Mouse (Mus musculus) cerebellum, adult 2 months (tissue): Measurements from ENCODE around the gene Tex50. TPM values are rescaled to one million over a fixed set of nuclear protein-coding genes. Genes with fewer than 3 reads are reported as not detected.
"Not testable (repeated sequence)": the region's sequence is repeated elsewhere in the genome, so short reads cannot be mapped to it uniquely, and the experiment has no call there.

ENCODE experiments used
- DNase-seq, 2 experiments: peaks; one replicate each; pipeline ENCODE4 v3.0.0; 2021
- H3K27ac ChIP-seq: fragments of 200-500 bp; 2 replicates; pipeline ENCODE4 v1.5.1; 2012; ENCODE audit warnings: low read length, control low read depth, inconsistent platforms; ENCODE audit not compliant: insufficient read depth
- H3K27me3 ChIP-seq: fragments of 200-500 bp; 2 replicates; pipeline ENCODE4 v1.6.1; 2012; ENCODE audit warnings: inconsistent platforms, mild to moderate bottlenecking, low read length, moderate library complexity; ENCODE audit not compliant: control insufficient read depth, insufficient read depth
- H3K4me1 ChIP-seq: fragments of 200-500 bp; 2 replicates; pipeline ENCODE4 v1.6.1; 2011; ENCODE audit warnings: low read length; ENCODE audit not compliant: control insufficient read depth, insufficient read depth
- H3K4me3 ChIP-seq: fragments of 200-500 bp; replicated peaks from 2 replicates; pipeline ENCODE3; 2011; ENCODE audit warnings: mild to moderate bottlenecking, low read depth, low read length, control low read depth; ENCODE audit not compliant: insufficient read depth
- CTCF ChIP-seq: fragments of 200-500 bp; IDR thresholded peaks from 2 replicates; pipeline ENCODE4 v1.5.1; 2011; ENCODE audit warnings: low read depth, mild to moderate bottlenecking, control low read depth, low read length, moderate library complexity, borderline replicate concordance; ENCODE audit not compliant: insufficient read depth
- POLR2A ChIP-seq: fragments of 200-500 bp; IDR thresholded peaks from 2 replicates; pipeline ENCODE4 v1.6.1; 2011; ENCODE audit warnings: low read length, control low read depth, borderline replicate concordance; ENCODE audit not compliant: insufficient read depth
- WGBS: fragments of 180-500 bp; shearing (Covaris S2); methylation state at CpG from one replicate; pipeline ENCODE4 v1.1.7; 2018; 5-methylcytosine and 5-hydroxymethylcytosine counted together
- polyA plus RNA-seq: library from polyadenylated mRNA; depleted of rRNA; stranded (reverse); fragments of >200 nt; gene quantifications from 2 replicates; pipeline ENCODE4 v1.2.3, GENCODE M21; 2012; rRNA removed

The Tex50 gene
- not detected in 2 replicates for polyA plus RNA-seq

- no peak for TF ChIP-seq CTCF
- TF ChIP-seq POLR2A = no peak
- no peaks in the 10 kb centered on the region for H3K27me3 ChIP-seq
- DNase-seq = no peak
Measured at GRCm38 (mm10) chr1:161159214-161159613, at the start of gene Tex50. Gene Tex50 (minus strand): TSS chr1:161159314.

GRCm38 (mm10) chr1:161199856-161200255 is 40.7 kb upstream of the Tex50 start:
- Histone ChIP-seq H3K4me1 (no peaks in the 10 kb centered on the region), H3K27me3 (no peaks in the 10 kb centered on the region), H3K27ac (no peak overlapping the region), H3K4me3 (no peak overlapping the region)
- DNase-seq = no peak
- TF ChIP-seq CTCF (no peak), POLR2A (no peak)
- WGBS = 80% methylated on average over 5 of the region's 5 CpGs

More at GRCm38 (mm10) chr1:161159214-161159613, at the start of gene Tex50:
- Histone ChIP-seq H3K4me3 (no peak within 1 kb of the TSS), H3K4me1 (no peaks in the 10 kb centered on the region), H3K27ac (no peak within 1 kb of the TSS)
- 84% methylated on average over 3 of the region's 3 CpGs for WGBS

- H3K27me3 ChIP-seq, H3K27ac ChIP-seq, DNase-seq, H3K4me1 ChIP-seq: not testable (repeated sequence)
- peak overlapping the region; percentile 43 for H3K4me3 ChIP-seq
- WGBS = 12% methylated on average over 11 of the region's 11 CpGs
Measured at GRCm38 (mm10) chr1:161196364-161196763, 37.2 kb upstream of the Tex50 start.

- under 1% methylated on average over 16 of the region's 16 CpGs for WGBS
- no peak overlapping the region for H3K27ac ChIP-seq
Measured at GRCm38 (mm10) chr1:161195541-161196351, 36.6 kb upstream of the Tex50 start.

DNA sequence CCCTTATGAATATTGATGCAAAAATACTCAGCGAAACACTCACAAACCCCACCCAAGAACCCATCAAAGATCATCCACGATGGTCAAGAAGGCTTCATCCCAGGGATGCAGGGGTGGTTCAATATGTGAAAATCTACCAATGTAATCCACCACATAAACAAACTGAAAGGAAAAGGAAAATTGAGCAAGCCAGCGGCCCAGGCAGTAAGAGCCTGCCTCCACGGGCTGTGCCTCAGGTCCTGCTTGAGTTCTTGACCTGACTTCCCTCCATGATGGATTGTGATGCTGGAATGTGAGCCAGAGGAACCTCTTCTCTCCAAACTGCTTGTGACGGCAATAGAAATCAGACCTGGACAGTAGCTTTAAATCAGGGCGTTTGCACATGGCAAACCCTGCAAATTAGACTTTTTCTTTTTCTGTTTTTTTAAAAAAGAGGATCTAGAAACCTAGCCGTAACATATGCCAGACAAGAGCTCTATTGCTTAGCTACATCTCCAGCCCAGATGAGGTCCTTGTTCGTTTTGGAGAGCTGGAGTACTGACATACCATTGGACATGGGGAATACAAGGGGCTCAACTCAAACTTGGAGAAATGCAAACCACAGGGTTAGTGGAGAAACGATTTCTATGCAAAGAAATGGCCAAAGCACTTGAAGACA is 31.3 kb upstream of the Tex50 start:
- TF ChIP-seq POLR2A = no peak
- no peak for TF ChIP-seq CTCF
- Histone ChIP-seq H3K27ac (no peak overlapping the region), H3K27me3 (no peaks in the 10 kb centered on the region), H3K4me3 (no peak overlapping the region), H3K4me1 (no peaks in the 10 kb centered on the region)
- 71% methylated on average over 9 of the region's 9 CpGs for WGBS
- DNase-seq = no peak

More at GRCm38 (mm10) chr1:161195541-161196351, 36.6 kb upstream of the Tex50 start:
- TF ChIP-seq POLR2A = no peak
- TF ChIP-seq CTCF = peak; percentile 55; the same call in 1 of the 2 replicates
- Histone ChIP-seq H3K4me3 (peak overlapping the region; percentile 43), H3K4me1 (no peaks in the 10 kb centered on the region), H3K27me3 (no peaks in the 10 kb centered on the region)
- peak; percentile 72 to 79 for DNase-seq

- 81% methylated on average over 3 of the region's 3 CpGs for WGBS
- H3K27ac ChIP-seq = no peak overlapping the region
- H3K4me3 ChIP-seq = no peak overlapping the region
- no peak for DNase-seq
- H3K4me1 ChIP-seq = no peaks in the 10 kb centered on the region
- no peaks in the 10 kb centered on the region for H3K27me3 ChIP-seq
- TF ChIP-seq POLR2A (no peak), CTCF (no peak)
Measured at GRCm38 (mm10) chr1:161185431-161185830, 26.3 kb upstream of the Tex50 start.

DNA sequence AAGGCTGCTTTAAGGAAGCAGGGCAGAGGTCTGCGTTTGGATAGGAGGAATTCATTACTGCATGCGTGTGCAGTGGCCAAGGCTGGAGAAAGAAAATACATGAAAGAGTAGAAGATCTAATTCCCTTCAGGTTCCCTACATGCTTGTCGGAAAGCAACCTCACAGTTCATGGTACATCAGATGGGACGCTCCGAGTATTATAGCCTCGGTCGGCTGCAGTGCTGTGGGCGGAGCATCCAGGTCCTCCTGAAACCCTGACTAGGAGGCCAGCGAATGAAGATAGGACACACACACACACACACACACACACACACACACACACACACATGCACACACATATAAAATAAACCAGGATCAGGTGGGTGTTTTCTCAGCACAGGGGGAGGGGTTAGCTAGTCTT is 24.6 kb upstream of the Tex50 start:
- Histone ChIP-seq H3K27me3 (no peaks in the 10 kb centered on the region), H3K4me3 (no peak overlapping the region), H3K4me1 (no peaks in the 10 kb centered on the region), H3K27ac (no peak overlapping the region)
- no peak for DNase-seq
- TF ChIP-seq POLR2A = no peak
- no peak for TF ChIP-seq CTCF
- WGBS = 65% methylated on average over 9 of the region's 9 CpGs

DNA sequence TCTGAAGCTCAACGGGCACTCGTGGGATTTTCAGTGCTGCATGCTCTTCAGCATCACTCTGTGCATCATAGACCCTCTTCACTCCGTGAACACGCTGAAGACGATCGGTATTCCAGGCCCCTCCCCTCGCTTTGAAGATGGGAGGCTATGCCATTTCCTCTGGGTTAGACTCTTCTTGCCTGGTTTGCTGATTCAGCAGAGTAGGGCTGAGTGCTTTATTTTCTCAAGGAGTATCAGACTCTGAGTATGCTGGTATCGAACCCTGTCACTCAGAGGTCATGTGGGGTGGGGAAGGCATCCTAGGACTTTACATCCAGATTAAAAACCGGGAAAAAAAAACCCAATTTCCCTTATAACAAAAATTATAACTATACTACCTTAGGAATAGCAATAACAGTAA is 23.3 kb upstream of the Tex50 start:
- Histone ChIP-seq H3K4me3 (no peak overlapping the region), H3K27ac (no peak overlapping the region), H3K4me1 (no peaks in the 10 kb centered on the region), H3K27me3 (no peaks in the 10 kb centered on the region)
- TF ChIP-seq CTCF (no peak), POLR2A (no peak)
- 82% methylated on average over 9 of the region's 9 CpGs for WGBS
- no peak for DNase-seq
